Mouse (Mus musculus) yolk sac, embryonic 10.5 days (tissue): ENCODE data around the gene Ptpn3.
"Not testable (repeated sequence)": the region's sequence is repeated elsewhere in the genome, so short reads cannot be mapped to it uniquely, and the experiment has no call there.

Experiments
- DNase-seq: peaks from one replicate; pipeline ENCODE4 v3.0.0-alpha.2; 2017; ENCODE audit warnings: low spot score

The Ptpn3 gene

DNA sequence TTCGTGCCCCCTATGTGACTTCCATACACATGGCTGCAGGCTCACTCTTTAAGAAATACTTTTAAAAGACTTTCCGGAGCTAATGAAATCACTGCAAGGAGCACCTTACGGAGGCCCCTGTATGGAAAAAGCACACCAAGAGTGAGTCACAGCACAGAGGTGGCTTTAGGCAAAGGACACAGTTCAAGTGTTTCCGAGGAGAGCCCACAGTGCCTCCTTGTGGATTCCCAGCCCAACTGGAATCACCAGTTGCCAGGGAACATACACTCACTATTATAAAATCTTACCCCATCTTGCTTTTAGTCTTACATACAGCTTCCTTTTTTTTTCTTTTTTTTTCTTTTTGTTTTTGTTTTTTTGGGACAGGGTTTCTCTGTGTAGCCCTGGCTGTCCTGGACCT, 85.1 kb downstream of the Ptpn3 start:
- DNase-seq, result no peak

DNA sequence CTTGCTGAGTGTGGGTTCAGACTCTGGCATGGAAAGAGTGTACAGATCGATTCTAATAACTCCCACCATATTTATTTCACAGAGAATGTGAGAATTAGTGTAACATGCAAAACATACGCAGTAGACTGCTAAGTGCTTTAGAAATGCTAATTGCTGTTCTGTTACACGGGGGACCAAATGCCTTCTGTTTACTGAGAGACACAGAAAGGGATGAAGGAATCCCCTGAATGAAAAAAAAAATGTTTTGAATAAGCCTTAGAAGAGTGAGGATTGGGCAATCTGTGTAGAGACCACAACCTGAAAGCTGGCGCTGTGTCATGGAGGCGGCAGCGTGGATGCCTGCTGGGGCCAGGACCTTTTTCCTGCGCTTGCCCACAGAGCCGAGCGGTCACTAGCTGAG, 86.8 kb downstream of the Ptpn3 start:
- no peak for DNase-seq

DNA sequence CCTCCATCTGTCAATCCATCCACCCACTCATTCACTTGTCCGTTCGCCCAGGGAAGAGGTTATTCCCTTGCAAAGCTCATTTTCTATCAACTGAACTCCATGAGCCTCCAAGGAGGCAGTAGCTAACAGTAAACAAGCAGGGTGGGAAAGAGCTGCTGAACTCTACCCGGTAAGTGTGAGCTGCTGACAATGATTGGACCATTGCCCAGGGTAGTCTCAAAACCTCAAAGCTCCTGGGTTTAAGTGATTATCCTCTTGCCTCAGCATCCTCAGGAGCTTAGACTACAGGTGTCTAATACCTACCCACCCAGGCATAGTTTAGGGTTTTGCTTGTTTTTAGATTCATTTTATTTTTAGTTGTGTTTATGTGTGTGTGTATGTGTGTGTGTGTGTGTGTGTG, 87.5 kb downstream of the Ptpn3 start:
- DNase-seq, result no peak

DNA sequence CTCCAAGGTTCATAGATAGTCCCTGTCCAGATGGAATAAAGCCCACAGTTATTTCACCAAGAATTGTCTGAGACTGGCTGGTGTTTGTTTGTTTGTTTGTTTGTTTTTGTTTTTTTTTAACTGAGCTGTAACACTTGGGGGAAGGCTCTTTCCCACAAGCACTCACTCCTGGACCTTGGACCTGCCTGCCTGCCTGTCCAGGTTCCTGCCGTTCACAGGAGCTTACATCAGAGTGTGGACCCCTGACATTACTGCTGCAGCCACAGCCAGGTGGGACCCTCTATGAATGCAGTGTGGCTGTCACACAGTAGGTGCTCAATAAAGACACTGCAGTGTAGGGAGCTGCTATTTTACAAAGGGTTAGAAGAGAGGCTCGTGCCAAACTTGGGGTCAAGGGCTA, 89.9 kb downstream of the Ptpn3 start:
- DNase-seq, result peak; percentile 76

DNA sequence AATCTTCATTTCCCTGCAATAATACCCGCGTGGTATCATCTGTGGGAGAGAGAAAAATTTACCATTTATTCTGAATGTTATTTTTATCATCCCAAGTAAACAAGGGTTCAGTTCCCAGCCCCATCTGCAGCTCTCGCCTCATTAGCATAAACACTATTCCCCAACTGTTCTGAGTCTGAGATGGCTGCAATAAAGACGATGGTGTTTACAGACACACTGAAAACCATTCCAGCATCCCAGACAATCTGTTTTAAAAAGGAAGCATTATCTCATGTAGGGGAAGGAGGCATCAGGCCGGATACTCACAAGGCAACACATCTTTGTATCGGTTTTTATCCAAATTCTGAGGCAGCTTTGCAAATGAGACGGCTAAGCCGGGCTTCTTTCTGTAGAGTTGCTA, 95.7 kb downstream of the Ptpn3 start:
- DNase-seq, result no peak

DNA sequence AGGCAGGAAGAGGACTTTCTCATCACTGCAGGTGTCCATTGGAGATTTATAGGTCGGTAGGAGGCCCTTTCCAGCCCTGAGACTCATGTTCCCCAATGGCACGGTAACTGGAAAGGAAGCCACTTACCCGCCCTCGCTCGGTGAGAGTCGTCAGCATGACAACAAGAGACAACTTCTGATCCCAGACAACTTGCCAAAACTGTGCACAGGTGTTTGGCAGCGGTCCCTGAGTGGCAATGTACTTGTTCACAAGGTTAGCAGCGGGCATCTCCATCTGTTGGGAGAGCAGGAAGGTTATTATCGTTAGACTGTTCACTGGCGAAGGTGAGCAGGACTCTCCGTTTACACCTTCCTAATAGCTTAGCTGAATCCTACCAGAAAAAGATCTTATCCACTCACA, 96.9 kb downstream of the Ptpn3 start:
- DNase-seq, result no peak

DNA sequence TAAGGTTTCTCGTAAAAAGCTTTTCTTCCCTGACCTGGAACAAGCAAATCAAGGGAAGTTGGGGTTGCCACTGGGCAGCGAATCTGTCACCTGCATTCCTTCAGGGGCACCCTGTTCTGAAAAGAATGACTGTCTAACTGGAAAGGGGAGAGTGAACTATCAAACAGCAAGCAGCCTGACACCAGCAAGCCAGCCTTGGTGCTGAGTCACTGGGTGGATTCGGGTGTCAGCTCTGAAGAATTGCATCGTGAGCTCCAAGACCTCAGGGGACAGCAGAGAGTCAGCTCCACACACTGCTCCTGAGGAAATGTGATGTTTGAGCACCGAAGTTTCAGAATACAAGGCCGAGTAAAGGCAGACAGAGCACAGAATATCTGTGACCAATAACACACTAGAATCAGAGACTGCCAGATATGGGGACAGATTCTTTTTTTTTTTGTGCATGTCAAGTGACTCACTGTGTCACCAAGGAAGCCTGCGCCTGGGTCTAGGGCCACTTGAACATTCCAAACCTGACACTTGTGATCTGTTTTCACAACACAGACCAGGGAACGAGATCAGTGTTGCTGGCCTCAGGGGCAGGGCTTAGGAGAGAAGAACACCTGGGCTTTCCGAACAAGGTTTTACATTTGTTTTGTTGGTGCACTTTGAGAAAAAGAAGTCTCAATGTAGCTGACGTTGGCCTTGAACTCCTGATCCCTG, 98.8 kb downstream of the Ptpn3 start:
- DNase-seq, result peak; percentile 66

DNA sequence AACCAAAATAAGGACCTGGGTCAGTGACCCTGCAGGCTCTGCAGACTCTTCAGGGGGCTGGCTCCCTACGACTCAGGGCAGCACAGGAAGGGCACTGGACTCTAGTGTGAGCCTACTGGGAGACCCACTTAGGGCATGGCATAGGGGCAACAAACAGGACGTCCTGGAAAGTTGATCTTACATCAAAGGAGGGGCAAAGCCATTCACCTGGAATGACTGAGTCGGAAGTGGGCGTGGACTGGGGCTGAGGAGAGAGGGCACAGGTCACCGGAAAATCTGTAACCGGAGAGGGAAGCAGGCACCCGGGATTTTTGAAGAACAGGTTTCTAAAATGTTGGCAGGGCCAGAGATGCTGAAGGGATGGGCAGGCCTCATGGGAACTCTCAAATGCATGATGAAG, 99.5 kb downstream of the Ptpn3 start:
- DNase-seq, result peak; percentile 30

DNA sequence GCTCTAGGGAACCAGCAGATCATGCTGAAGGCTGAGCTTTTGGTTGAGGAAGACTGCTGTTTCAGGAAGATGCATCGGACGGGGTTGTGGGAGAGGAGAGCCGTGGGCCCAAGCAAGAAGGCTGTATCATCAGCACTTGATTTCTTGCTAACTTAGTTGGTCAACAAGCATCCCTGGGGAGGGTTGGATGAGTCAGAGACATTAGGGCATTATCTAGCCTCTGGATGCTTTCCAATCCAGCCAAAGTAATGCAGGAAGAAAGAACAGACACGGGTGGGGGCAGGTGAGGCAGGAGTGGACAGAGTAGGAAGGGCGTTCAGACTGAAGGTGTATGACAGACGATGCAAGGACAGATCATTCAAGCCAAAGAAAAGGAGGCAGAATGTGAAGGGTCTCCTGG, 101.0 kb downstream of the Ptpn3 start:
- DNase-seq, result no peak

DNA sequence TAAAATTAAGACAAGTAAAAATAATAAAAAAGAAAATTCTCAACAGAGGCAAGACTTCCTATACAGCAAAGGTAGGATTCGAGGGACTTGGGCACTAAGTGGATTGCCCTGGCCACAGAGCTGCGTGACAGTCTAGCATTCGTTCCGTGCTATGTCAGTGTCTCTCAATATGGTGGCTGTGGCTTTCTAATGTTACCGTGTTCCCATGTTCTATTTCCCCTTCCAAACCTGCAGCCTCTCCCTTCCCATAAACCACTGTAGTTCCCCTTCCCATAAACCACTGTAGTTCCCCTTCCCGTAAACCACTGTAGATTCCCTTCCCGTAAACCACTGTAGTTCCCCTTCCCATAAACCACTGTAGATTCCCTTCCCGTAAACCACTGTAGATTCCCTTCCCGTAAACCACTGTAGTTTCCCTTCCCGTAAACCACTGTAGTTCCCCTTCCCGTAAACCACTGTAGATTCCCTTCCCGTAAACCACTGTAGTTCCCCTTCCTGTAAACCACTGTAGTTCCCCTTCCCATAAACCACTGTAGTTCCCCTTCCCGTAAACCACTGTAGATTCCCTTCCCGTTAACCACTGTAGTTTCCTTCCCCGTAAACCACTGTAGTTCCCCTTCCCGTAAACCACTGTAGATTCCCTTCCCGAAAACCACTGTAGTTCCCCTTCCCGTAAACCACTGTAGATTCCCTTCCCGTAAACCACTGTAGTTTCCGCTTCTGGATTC, 102.8 kb downstream of the Ptpn3 start:
- DNase-seq, result not testable (repeated sequence)

DNA sequence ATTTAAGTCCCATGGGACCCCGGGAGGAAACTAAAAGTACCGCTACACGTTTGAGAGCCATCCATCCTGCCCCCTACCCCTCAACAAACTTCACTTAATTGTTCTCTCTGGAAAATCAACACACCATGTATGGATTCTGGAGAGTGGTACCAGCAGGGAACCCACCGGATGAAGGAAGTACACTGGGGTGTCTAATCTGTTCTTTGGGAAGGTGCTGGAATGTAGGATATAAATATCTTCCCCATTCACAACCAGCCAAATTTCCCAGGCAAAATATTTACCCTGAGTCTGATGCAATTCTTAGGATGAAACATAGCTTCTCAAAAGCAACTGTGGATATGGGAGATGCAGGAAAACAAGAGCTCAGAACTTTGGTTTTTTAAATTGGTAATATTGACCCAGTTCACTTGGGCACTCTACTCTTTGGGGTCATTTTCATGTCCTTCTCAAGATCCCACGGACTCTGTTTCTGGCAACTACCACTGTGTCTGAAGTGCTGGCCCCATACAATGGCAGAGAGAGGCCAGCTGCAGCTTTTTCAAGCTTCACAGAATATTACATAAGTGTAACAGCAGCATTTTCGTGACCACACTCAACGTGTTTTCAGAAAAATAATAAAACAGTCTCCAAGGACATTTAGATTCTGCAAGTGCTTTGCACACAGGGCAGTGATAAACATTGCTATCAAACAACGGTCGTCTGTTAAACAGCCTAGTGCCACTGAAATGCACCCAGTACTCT, 109.9 kb downstream of the Ptpn3 start:
- no peak for DNase-seq

DNA sequence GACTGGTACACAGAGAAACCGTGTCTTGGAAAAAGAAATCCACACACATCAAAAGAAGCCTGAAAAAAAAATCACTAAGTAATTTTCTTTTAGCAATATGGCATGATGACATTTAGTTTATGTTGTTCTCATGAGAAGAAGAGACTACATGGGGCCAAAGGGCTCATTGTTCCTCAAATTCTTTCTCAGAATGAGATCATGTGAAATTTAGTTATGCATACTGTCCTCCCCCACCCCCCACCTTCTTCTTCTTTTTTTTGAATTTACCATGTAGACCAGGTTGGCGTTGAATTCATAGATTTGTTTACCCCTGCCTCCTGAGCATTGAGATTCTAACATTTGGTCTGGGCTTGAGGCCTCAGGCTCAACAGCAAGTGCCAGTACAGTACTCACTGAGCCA, 111.8 kb downstream of the Ptpn3 start:
- DNase-seq, result no peak

DNA sequence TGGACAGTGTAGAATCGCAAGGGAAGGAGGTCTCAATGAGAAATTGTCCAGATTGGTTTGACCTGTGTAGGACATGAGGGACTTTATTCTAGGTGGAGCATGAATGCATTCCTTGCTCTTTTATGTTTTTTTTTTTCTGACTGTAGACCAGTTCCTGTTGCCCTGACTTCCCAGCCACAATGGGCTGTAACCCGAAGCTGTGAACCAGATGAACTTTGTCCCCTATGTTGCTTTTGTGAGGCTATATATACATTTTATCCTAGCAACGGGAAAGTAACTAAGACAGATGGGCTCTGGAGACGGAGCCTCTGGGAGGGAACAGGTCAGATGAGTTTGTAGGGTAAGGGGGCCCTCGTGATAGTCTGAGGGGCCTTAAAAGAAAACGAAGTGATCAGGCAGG, 115.6 kb downstream of the Ptpn3 start:
- peak; percentile 45 for DNase-seq

DNA sequence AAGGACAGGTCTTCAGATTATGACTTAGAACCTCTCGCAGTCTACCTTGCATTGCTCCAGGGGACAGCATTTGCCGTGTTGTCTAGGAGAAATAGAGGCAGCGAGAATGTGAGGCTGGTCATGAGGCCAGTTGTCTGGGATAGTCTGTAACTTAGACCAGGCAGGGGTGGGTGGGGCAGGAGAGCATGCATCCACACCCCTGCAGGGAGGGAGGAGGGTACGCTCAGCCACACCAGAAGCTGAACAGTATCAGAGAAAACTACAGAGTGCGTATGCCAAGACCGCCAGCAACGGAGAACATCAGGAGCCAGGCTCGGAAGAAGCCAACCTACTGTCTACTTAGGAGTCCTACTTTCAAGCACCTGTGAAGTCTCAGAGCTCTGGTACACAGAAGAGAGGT, 116.2 kb downstream of the Ptpn3 start:
- no peak for DNase-seq

DNA sequence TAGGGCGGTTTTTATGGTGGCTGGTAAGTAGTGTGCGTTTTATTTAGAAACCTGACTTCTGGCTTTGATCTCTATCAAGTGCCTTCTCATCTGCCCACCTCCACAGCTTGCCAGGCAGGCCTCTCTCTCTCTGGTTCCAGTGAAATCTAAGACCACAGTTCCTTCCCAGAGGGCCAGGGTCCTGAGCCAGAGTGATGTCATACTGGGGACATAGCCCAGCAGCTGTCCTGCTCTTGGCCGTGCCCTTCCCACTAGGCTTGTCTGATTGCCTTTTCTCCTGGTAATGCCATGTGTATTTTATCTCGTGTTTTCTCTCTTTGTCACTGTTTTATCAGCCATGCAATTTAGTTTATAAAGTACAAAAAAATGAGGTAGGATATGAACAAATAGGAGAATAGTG, 118.1 kb downstream of the Ptpn3 start:
- DNase-seq, result no peak

DNA sequence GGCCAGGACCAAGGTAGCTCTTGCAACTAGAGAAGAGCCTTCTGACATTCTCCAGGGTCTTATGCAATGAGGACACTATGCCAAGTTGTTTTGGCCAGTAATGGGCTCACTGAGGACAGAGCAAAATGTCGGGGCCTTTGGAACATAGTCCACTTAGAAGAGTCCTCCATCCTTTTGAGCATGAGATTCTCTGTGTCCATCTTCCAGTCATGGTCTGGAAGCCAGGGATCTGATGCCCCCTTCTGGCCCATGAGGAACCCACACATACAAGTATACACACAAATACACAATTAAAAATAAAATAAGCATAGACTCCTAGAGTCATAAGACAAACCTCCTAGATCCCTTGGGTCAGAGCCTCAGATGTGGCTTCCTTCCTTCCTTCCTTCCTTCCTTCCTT, 120.1 kb downstream of the Ptpn3 start:
- no peak for DNase-seq

DNA sequence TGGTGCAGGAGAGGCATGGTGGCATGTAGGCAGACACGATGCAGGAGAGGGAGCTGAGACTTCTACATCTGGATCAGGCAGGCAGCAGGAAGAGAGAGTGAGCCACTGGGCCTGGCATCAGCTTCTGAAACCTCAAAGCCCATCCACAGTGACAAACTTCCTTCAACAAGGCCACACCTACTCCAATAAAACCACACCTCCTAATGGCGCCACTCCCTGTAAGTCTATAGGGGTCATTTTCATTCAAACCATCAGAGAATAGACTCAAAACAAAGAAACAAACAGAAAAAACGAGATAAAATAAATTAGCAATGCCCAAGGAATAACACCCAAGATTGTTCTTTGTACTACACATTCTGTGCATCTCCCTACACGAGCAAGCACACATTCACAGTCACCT, 122.8 kb downstream of the Ptpn3 start:
- no peak for DNase-seq

DNA sequence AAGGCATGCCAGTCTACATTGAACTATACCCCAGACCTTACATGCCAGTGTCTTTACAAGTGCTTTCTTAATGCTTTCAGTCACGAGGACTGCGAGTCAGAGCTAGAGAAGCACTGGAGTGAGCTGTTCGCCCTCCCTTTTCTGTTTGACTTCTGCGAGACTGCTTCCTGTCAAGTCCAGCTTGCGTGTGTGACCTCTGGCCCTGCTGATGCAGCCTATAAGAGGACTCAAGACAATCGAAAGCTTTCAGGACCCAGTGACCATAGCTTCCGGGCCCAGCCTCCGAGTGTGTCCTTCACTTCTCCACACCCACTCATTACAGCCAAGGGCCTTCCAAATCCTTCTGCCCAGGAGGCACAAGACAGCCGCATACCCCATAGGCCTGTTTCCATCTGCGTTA, 126.3 kb downstream of the Ptpn3 start:
- DNase-seq, result peak; percentile 79

DNA sequence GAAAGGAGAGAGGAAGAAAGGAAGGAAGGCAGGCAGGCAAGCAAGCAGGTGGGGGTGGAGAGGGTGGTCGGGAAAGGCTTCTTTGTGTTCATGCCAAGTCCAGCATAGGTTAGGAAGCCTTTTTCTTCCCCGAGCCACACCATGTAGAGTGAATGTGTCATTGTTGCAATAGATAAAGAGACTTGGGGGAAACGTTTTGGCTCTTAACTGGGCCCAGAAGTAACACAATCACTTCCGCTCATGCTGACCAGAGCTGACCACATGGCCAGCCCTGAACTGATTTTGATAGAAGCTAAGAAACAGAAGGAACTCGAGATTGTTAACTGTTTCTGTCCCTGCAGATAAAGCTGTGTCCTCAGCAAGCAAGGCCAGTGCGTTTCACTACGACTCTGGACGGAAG, 128.8 kb downstream of the Ptpn3 start:
- no peak for DNase-seq

DNA sequence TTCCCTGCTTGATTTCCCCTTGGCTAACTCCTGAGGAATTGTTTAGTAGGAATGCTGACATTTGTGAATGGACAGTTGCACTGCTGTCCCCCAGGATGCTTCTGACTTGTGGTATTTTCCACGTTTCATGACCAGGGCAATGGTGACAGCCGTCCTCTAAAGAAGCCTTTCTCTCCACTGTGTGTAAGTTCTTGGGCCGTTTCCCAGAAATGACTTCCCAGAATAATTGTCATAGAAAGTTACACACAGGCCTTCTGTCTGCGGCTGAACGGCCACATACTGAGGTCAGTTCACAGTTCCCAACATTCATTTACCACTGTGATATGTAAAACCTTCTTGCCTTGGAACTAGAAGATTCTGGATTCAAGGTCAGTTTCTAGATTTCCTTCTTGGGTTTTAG, 129.8 kb downstream of the Ptpn3 start:
- no peak for DNase-seq

DNA sequence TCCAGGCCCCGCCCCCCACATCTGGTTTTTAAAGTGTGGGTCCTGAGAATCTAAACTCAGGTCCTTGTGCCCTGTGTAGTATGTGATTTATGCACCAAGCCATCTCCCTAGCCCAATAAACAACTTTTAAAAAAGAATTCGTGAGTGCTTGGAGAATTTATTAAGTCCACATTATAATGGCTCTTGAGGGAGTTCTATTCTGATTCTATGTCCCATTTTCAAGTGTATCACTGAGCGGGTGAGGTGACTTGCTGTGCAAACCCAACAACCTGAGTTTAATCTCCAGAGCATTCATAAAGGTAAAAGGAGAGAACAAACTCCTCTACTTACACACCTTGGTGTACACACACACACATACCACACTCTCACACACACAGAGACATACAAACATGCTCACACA, 133.0 kb downstream of the Ptpn3 start:
- no peak for DNase-seq

DNA sequence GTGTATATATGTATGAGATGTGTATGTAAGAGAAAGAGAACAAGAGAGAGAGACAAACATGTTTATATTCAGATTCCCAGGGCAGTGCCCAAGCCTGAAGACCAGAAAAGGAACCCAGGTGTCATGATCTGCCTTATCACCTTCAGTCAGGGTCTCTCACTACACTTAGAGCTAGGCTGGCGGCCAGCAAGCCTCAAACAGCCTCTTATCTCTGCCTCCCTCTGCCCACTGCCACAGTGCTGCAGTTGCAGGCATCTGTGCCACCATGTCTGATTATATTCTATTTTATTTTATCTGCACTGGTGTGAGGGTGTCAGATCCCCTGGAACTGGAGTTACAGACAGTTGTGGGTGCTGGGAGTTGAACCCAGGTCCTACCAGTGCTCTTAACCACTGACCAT, 133.4 kb downstream of the Ptpn3 start:
- no peak for DNase-seq
